Mouse (Mus musculus) CD4-positive naive resting alpha-beta T cell, adult 76 days (primary cell): ENCODE data around the gene Hps3. TPM values are rescaled to one million over a fixed set of nuclear protein-coding genes. Genes with fewer than 3 reads are reported as not detected.

Experiments used
- total RNA-seq: library from RNA; stranded (reverse); gene quantifications from one replicate; pipeline ENCODE4 v1.2.4, GENCODE M21; 2023

Hps3 gene
- 82.2 TPM for total RNA-seq

GRCm38 (mm10) chr3:20034719-20035404 is at the start of gene Hps3:
TSS of gene Hps3 (minus strand) at chr3:20035315.

GRCm38 (mm10) chr3:20057306-20058196 is 22.4 kb upstream of the Hps3 start, which contains the start of gene Hltf:
TSS of gene Hltf (plus strand) at chr3:20057811.

GRCm38 (mm10) chr3:19956885-19957284 is 78.2 kb downstream of the Hps3 start, which contains the start of gene Cp:
TSS of gene Cp (plus strand) at chr3:19957054.

Other genes with a start within 250 kb of the Hps3 start
- gene Cp, start 78.3 kb downstream of the Hps3 start, total RNA-seq = not detected
- 70.5 TPM for gene Hltf, start 22.5 kb upstream of the Hps3 start, total RNA-seq
- gene Gyg, start 120.0 kb upstream of the Hps3 start, total RNA-seq = 23.2 TPM
- gene Cpa3, start 206.9 kb upstream of the Hps3 start, total RNA-seq = 0.67 TPM
- not detected for gene Cpb1, start 240.4 kb upstream of the Hps3 start, total RNA-seq